Mouse (Mus musculus): ENCODE measurements around the gene Ppie.
"Not testable (repeated sequence)": the region's sequence is repeated elsewhere in the genome, so short reads cannot be mapped to it uniquely, and the experiment has no call there.

The Ppie gene

GRCm38 (mm10) chr4:123114651-123115050, 25.1 kb downstream of the Ppie start:
- not testable (repeated sequence) for DNase-seq (ENCODE audit: low read depth, low spot score)

- DNase-seq (ENCODE audit: low read depth, low spot score): no peak
Observed at GRCm38 (mm10) chr4:123112216-123112764, 27.5 kb downstream of the Ppie start.

GRCm38 (mm10) chr4:123111275-123111983, 28.3 kb downstream of the Ppie start:
- DNase-seq (ENCODE audit: low read depth, low spot score): not testable (repeated sequence)

- no peak for DNase-seq (ENCODE audit: low read depth, low spot score)
Observed at GRCm38 (mm10) chr4:123110751-123111150, 29.0 kb downstream of the Ppie start.

- DNase-seq (ENCODE audit: low read depth, low spot score): no peak
Observed at GRCm38 (mm10) chr4:123108056-123108455, 31.7 kb downstream of the Ppie start.

- DNase-seq (ENCODE audit: low read depth, low spot score): no peak
Observed at GRCm38 (mm10) chr4:123106864-123107263, 32.9 kb downstream of the Ppie start.

GRCm38 (mm10) chr4:123105929-123106328, 33.8 kb downstream of the Ppie start:
- not testable (repeated sequence) for DNase-seq (ENCODE audit: low read depth, low spot score)

- DNase-seq (ENCODE audit: low read depth, low spot score): no peak
Observed at GRCm38 (mm10) chr4:123105451-123105790, 34.3 kb downstream of the Ppie start.

GRCm38 (mm10) chr4:123104651-123105450, 34.9 kb downstream of the Ppie start, which contains the start of gene Bmp8b:
TSS of gene Bmp8b (plus strand) at chr4:123105165.
- DNase-seq (ENCODE audit: low read depth, low spot score): no peak

- no peak for DNase-seq (ENCODE audit: low read depth, low spot score)
Observed at GRCm38 (mm10) chr4:123093869-123094268, 45.9 kb downstream of the Ppie start.

GRCm38 (mm10) chr4:123093064-123093776, 46.5 kb downstream of the Ppie start:
- DNase-seq (ENCODE audit: low read depth, low spot score): no peak

GRCm38 (mm10) chr4:123092621-123093020, 47.1 kb downstream of the Ppie start:
- DNase-seq (ENCODE audit: low read depth, low spot score): no peak

- DNase-seq (ENCODE audit: low read depth, low spot score): no peak
Observed at GRCm38 (mm10) chr4:123086381-123086780, 53.4 kb downstream of the Ppie start.

- no peak for DNase-seq (ENCODE audit: low read depth, low spot score)
Observed at GRCm38 (mm10) chr4:123085290-123085689, 54.5 kb downstream of the Ppie start.

- no peak for DNase-seq (ENCODE audit: low read depth, low spot score)
Observed at GRCm38 (mm10) chr4:123083323-123083902, 56.3 kb downstream of the Ppie start.

- peak; percentile 26 for DNase-seq (ENCODE audit: low read depth, low spot score)
Observed at GRCm38 (mm10) chr4:123082283-123083163, 57.2 kb downstream of the Ppie start.

- DNase-seq (ENCODE audit: low read depth, low spot score): no peak
Observed at GRCm38 (mm10) chr4:123080791-123081190, 59.0 kb downstream of the Ppie start.

- DNase-seq (ENCODE audit: low read depth, low spot score): no peak
Observed at GRCm38 (mm10) chr4:123078231-123078630, 61.5 kb downstream of the Ppie start.
